Mouse (Mus musculus) embryonic facial prominence, embryonic 15.5 days (tissue): ENCODE results near the gene Ip6k1. TPM values are rescaled to one million over a fixed set of nuclear protein-coding genes. Genes with fewer than 3 reads are reported as not detected.

ENCODE experiments used
- ATAC-seq: fragments of 200-750 bp; cut with Nextera tagmentation; 2 replicates; pipeline ENCODE4 v1.8.0; 2017; ENCODE audit warnings: low read depth, moderate TSS enrichment; ENCODE audit not compliant: insufficient number of reproducible peaks, low FRiP score, low TSS enrichment
- H3K27ac ChIP-seq: fragments of 300-500 bp; sonication (generic); replicated peaks from 2 replicates; pipeline ENCODE4 v1.5.1; 2015; ENCODE audit warnings: mild to moderate bottlenecking, inconsistent platforms
- H3K27me3 ChIP-seq: fragments of 300-500 bp; sonication (generic); 2 replicates; pipeline ENCODE4 v1.6.1; 2015; ENCODE audit warnings: inconsistent platforms
- H3K36me3 ChIP-seq: fragments of 300-500 bp; sonication (generic); 2 replicates; pipeline ENCODE4 v1.6.1; 2015; ENCODE audit warnings: mild to moderate bottlenecking, inconsistent platforms
- H3K4me1 ChIP-seq: fragments of 300-500 bp; sonication (generic); 2 replicates; pipeline ENCODE4 v1.6.1; 2015; ENCODE audit warnings: inconsistent platforms
- H3K4me2 ChIP-seq: fragments of 300-500 bp; sonication (generic); replicated peaks from 2 replicates; pipeline ENCODE4 v1.6.1; 2015; ENCODE audit warnings: mild to moderate bottlenecking, inconsistent platforms
- H3K4me3 ChIP-seq: fragments of 300-500 bp; sonication (generic); replicated peaks from 2 replicates; pipeline ENCODE4 v1.5.1; 2015; ENCODE audit warnings: mild to moderate bottlenecking, inconsistent platforms
- H3K9ac ChIP-seq: fragments of 300-500 bp; sonication (generic); 2 replicates; pipeline ENCODE4 v1.6.1; 2015; ENCODE audit warnings: inconsistent platforms
- H3K9me3 ChIP-seq: fragments of 300-500 bp; sonication (generic); replicated peaks from 2 replicates; pipeline ENCODE4 v1.6.1; 2016; ENCODE audit warnings: inconsistent platforms
- WGBS: fragments of 180-500 bp; shearing (Covaris S2); methylation state at CpG from one replicate; pipeline ENCODE4 v1.1.7; 2015; 5-methylcytosine and 5-hydroxymethylcytosine counted together
- polyA plus RNA-seq: library from polyadenylated mRNA; unstranded; fragments of >200 nt; fragmentation: Nextera tagmentation; extraction: Ambion mirVana; gene quantifications from 2 replicates; pipeline ENCODE4 v1.2.1, GENCODE M21; 2015

The Ip6k1 gene
- 67.9 and 68.7 TPM in 2 replicates for polyA plus RNA-seq

GRCm38 (mm10) chr9:108001922-108002770 is at the start of gene Ip6k1:
Gene Ip6k1 (plus strand): TSS chr9:108002501.
- Histone ChIP-seq H3K36me3 (no peaks in the 10 kb centered on the region), H3K9me3 (no peaks in the 10 kb centered on the region), H3K27me3 (no peaks in the 10 kb centered on the region), H3K4me3 (peak within 1 kb of the TSS; percentile 100), H3K9ac (peak within 1 kb of the TSS; percentile 99), H3K4me1 (peaks cover 26% of the 10 kb centered on the region), H3K4me2 (peak within 1 kb of the TSS; percentile 80), H3K27ac (peak within 1 kb of the TSS; percentile 96)
- under 1% methylated on average over 51 of the region's 51 CpGs for WGBS
- peak; percentile 100 for ATAC-seq

DNA sequence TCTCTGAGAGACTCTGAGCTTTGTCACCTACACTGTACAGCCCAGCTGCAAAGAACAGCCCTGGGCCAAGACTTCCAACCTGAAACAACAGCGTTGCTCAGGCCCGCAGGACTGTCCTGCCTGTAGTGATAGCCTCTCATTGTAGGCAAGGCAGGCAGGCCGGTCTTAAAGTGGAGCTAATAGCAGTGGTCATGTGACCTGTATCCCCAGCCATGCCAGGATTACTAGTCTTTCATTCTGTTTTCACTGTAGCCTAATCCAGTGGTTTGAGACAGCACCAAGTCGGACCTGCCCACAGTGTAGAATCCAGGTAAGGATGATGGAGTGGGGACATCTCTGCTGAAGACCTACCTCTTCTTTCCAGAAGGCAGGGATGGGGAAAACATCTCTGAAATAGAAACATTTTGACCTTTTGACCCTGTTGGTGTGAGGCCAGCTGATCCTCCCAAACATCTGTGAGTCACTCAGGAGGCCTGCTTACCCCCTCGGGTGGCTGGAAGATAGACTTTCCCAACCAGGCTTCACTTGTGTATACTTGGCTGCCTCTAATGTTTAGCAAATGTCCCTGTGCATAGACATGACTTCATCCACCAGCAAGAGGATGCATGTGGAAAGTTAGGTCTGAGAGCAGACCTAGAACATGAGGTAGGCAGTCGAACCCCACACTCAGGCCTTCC is 46.5 kb upstream of the Ip6k1 start:
- ATAC-seq, result no peak
- 72% methylated on average over 6 of the region's 6 CpGs for WGBS
- no peak overlapping the region; the same call in 1 of the 2 replicates for H3K9ac ChIP-seq

DNA sequence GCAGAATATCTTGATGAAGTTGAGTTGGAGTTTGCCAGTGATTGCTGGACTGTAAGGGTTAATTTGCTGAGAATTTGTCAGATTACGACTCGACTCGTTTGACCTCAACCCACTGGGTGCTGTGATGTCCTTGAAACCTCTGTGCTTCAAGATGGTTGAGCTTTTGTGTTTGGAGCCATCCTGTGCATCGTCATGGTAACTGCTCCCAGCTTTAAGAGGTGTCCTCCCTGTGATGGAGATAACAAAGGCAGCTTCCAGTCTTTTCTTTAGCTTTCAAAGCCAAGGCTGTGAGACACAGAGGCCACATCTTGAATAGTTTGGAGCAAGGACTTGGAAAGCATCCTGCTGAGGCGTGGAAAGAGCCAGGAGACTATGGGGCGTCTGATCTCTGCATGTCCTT is 45.2 kb upstream of the Ip6k1 start:
- ATAC-seq, result no peak
- WGBS, result 62% methylated on average over 6 of the region's 6 CpGs
- peaks cover under 1% of the 10 kb centered on the region; the same call in 1 of the 2 replicates for H3K4me1 ChIP-seq
- no peak overlapping the region for H3K27ac ChIP-seq
- no peak overlapping the region for H3K4me3 ChIP-seq
- no peak overlapping the region for H3K4me2 ChIP-seq
- no peaks in the 10 kb centered on the region for H3K9me3 ChIP-seq
- H3K9ac ChIP-seq, result no peak overlapping the region
- H3K36me3 ChIP-seq, result peaks cover 46% of the 10 kb centered on the region
- no peaks in the 10 kb centered on the region for H3K27me3 ChIP-seq

More for the DNA sequence above, 46.5 kb upstream of the Ip6k1 start:
- Histone ChIP-seq H3K4me2 (no peak overlapping the region), H3K36me3 (peaks cover 34% of the 10 kb centered on the region), H3K27ac (no peak overlapping the region), H3K4me3 (no peak overlapping the region), H3K9me3 (no peaks in the 10 kb centered on the region), H3K27me3 (no peaks in the 10 kb centered on the region), H3K4me1 (peaks cover 11% of the 10 kb centered on the region)

GRCm38 (mm10) chr9:107959896-107960295 is 42.4 kb upstream of the Ip6k1 start:
- Histone ChIP-seq H3K4me3 (no peak overlapping the region), H3K9me3 (no peaks in the 10 kb centered on the region), H3K4me1 (no peaks in the 10 kb centered on the region), H3K27me3 (no peaks in the 10 kb centered on the region), H3K4me2 (no peak overlapping the region), H3K36me3 (peaks cover 64% of the 10 kb centered on the region), H3K27ac (no peak overlapping the region), H3K9ac (no peak overlapping the region)
- 61% methylated on average over 6 of the region's 6 CpGs for WGBS
- no peak for ATAC-seq

DNA sequence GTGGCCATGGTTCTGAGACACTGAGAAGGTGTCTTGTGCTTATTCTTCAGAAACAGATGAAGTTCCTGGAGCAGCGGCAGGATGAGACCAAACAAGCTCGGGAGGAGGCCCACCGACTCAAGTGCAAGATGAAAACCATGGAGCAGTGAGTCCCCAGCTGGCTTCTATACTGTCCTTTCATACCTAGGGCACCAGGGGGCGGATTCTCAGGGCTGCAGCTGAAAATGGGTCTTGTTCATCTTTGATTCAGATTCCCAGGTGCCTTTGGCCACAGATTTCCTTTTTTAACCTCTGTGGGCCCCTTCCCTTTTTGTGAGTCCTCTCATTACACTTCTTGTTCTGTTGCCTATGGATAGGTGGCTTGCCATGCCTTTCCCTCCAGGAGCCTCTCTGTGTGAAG is 41.4 kb upstream of the Ip6k1 start:
- Histone ChIP-seq H3K9me3 (no peaks in the 10 kb centered on the region), H3K9ac (no peak overlapping the region), H3K4me3 (no peak overlapping the region), H3K27ac (no peak overlapping the region), H3K4me2 (no peak overlapping the region), H3K36me3 (peaks cover 66% of the 10 kb centered on the region), H3K4me1 (no peaks in the 10 kb centered on the region), H3K27me3 (no peaks in the 10 kb centered on the region)
- no peak for ATAC-seq
- WGBS, result 76% methylated on average over 4 of the region's 4 CpGs

DNA sequence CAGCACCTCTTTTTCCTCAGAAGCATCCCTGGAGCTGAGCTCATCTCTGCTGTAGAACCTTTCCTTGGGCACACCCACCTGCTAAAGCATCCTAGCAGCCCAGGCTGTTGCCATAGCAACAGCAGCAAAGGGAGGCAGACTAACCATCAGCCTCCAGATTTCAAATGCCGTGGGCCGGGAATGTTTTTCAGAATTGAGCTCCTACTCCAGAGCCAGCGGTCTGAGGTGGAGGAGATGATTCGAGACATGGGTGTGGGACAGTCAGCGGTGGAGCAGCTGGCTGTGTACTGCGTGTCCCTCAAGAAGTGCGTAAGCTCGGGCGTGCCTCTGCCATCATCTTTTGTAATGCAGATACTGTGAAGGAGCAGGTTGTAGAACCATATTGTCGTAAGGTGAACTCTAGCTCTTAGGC is 40.9 kb upstream of the Ip6k1 start:
- Histone ChIP-seq H3K27me3 (no peaks in the 10 kb centered on the region), H3K36me3 (peaks cover 64% of the 10 kb centered on the region), H3K4me1 (no peaks in the 10 kb centered on the region), H3K9me3 (no peaks in the 10 kb centered on the region), H3K4me2 (no peak overlapping the region), H3K4me3 (no peak overlapping the region), H3K27ac (no peak overlapping the region), H3K9ac (no peak overlapping the region)
- ATAC-seq, result no peak
- 80% methylated on average over 10 of the region's 10 CpGs for WGBS

DNA sequence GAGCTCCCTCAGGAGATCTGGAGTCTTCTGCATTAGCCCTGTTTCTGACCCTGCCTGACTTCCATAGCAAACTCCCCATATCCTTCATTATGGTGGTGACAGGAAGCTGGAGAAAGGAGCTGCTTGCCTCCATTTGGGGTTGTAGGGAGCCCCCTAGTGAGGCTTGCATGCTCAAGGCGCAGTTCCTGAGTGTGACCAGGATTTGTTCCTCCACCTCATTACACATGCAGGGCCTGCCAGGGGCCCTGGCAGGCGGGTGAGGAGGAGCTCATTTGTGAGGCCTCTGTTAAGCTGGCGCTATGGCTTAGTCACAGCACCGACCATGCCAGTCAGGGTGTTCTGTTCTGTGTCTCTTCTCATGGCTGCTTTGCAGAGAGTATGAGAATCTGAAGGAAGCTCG is 40.4 kb upstream of the Ip6k1 start:
- no peaks in the 10 kb centered on the region for H3K27me3 ChIP-seq
- no peak overlapping the region for H3K4me2 ChIP-seq
- WGBS, result 49% methylated on average over 5 of the region's 5 CpGs
- H3K4me1 ChIP-seq, result no peaks in the 10 kb centered on the region
- no peak for ATAC-seq
- H3K9me3 ChIP-seq, result no peaks in the 10 kb centered on the region
- peaks cover 61% of the 10 kb centered on the region for H3K36me3 ChIP-seq
- no peak overlapping the region for H3K4me3 ChIP-seq
- no peak overlapping the region for H3K9ac ChIP-seq
- H3K27ac ChIP-seq, result no peak overlapping the region

- H3K4me3 ChIP-seq, result no peak overlapping the region
- H3K27ac ChIP-seq, result no peak overlapping the region
- no peak overlapping the region for H3K4me2 ChIP-seq
- no peaks in the 10 kb centered on the region for H3K27me3 ChIP-seq
- H3K4me1 ChIP-seq, result no peaks in the 10 kb centered on the region
- peaks cover 50% of the 10 kb centered on the region for H3K36me3 ChIP-seq
- no peak overlapping the region for H3K9ac ChIP-seq
- H3K9me3 ChIP-seq, result no peaks in the 10 kb centered on the region
- ATAC-seq, result no peak
- WGBS, result 92% methylated on average over 9 of the region's 9 CpGs
Measured at GRCm38 (mm10) chr9:107962916-107963315, 39.4 kb upstream of the Ip6k1 start.

DNA sequence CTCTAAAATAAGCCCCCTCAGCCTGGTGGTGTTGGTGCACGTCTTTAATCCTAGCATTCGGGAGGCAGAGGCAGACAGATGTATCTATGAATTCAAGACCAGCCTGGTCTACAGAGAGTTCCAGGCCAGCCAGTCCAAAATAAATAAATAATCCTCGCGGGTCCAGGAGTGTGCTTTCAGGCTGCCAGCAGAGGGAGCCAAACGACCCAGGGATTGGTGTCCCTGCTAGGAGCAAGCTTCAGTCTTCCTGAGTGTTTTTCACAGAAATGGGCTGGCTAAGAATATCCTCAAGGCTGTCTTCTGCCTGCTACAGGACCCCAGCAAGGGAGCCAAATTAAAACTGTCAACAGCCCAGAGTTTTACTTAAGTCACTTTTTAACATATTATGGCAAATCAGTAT is 38.6 kb upstream of the Ip6k1 start:
- no peaks in the 10 kb centered on the region for H3K9me3 ChIP-seq
- no peak overlapping the region for H3K4me2 ChIP-seq
- H3K36me3 ChIP-seq, result peaks cover 46% of the 10 kb centered on the region
- WGBS, result 15% methylated on average over 5 of the region's 5 CpGs
- H3K4me3 ChIP-seq, result no peak overlapping the region
- H3K27ac ChIP-seq, result no peak overlapping the region
- H3K27me3 ChIP-seq, result no peaks in the 10 kb centered on the region
- no peaks in the 10 kb centered on the region for H3K4me1 ChIP-seq
- H3K9ac ChIP-seq, result no peak overlapping the region
- no peak; the same call in 1 of the 2 replicates for ATAC-seq

GRCm38 (mm10) chr9:107964681-107965080 is 37.6 kb upstream of the Ip6k1 start:
- no peak overlapping the region for H3K4me3 ChIP-seq
- no peak overlapping the region for H3K4me2 ChIP-seq
- H3K27me3 ChIP-seq, result no peaks in the 10 kb centered on the region
- H3K9ac ChIP-seq, result no peak overlapping the region
- H3K36me3 ChIP-seq, result peaks cover 55% of the 10 kb centered on the region; the same call in 1 of the 2 replicates
- H3K27ac ChIP-seq, result no peak overlapping the region
- no peak for ATAC-seq
- 92% methylated on average over 9 of the region's 9 CpGs for WGBS
- no peaks in the 10 kb centered on the region for H3K4me1 ChIP-seq
- H3K9me3 ChIP-seq, result no peaks in the 10 kb centered on the region

DNA sequence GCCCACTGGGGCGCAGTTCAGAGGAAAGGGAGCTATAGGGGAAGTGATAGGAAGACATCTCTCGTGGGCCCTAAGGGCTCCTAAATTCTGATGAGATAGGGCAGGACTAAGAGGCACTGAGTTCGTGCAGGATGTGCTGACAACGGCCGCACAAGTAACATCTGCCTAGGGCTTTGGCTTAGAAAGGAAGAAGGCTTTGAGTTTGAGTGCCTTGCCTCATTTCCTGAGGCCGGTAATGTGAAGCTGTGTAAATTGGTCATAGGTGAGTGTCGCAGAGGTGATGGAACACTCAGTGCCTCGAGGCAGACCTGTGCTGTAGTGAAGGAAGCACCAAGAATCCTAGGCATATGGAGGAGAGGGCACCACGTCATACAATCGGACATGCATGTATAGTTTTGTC is 35.6 kb upstream of the Ip6k1 start:
- Histone ChIP-seq H3K4me3 (no peak overlapping the region), H3K36me3 (peaks cover 46% of the 10 kb centered on the region; the same call in 1 of the 2 replicates), H3K9me3 (no peaks in the 10 kb centered on the region), H3K27me3 (no peaks in the 10 kb centered on the region), H3K4me2 (no peak overlapping the region), H3K9ac (no peak overlapping the region), H3K4me1 (no peaks in the 10 kb centered on the region), H3K27ac (no peak overlapping the region)
- WGBS, result 85% methylated on average over 10 of the region's 10 CpGs
- ATAC-seq, result no peak
